22 mouse cellular contexts compared by ENCODE assay signal in genomic region chr14:24521597-24521996, GRCm38 (mm10). TPM values are rescaled to one million over a fixed set of nuclear protein-coding genes. Genes with fewer than 3 reads are reported as not detected.
A peak's percentile ranks its signal among the peaks of the same experiment; 100 is the strongest.
DNase-seq lines count a peak whose midpoint lies in the region; ATAC-seq lines count a peak whose summit lies in the region.
"Had no signal": no experiment of that assay in that cellular context is flagged by ENCODE, and none has a peak within 500 bp of the region (broad histone marks: within the 10 kb centered on the region; RNA-seq: fewer than 3 reads in every experiment).

No protein-coding gene starts in this region.

- H3K36me3 ChIP-seq in hindbrain, embryonic 15.5 days, result no peaks in the 10 kb centered on the region
- H3K36me3 ChIP-seq in hindbrain, embryonic 11.5 days (ENCODE audit: control insufficient read depth, insufficient read depth, low read length), result no peaks in the 10 kb centered on the region
- H3K36me3 ChIP-seq in intestine, embryonic 14.5 days (ENCODE audit: control insufficient read depth, insufficient read depth, low read length), result no peaks in the 10 kb centered on the region
- no peaks in the 10 kb centered on the region for H3K36me3 ChIP-seq in intestine, embryonic 16.5 days (ENCODE audit: control insufficient read depth, insufficient read depth, low read length)
- H3K36me3 ChIP-seq in neural tube, embryonic 11.5 days (ENCODE audit: control insufficient read depth, insufficient read depth, low read length), result no peaks in the 10 kb centered on the region
- H3K36me3 ChIP-seq in neural tube, embryonic 15.5 days, result no peaks in the 10 kb centered on the region
- H3K36me3 ChIP-seq: embryonic facial prominence, embryonic 13.5 days; embryonic facial prominence, embryonic 15.5 days; forebrain, embryonic 10.5 days; forebrain, embryonic 12.5 days had no signal

- WGBS in hindbrain, embryonic 15.5 days, result 58% methylated on average over 8 of the region's 8 CpGs
- WGBS in hindbrain, embryonic 11.5 days, result 55% methylated on average over 8 of the region's 8 CpGs
- WGBS in intestine, embryonic 14.5 days, result 50% methylated on average over 8 of the region's 8 CpGs
- 59% methylated on average over 8 of the region's 8 CpGs for WGBS in intestine, embryonic 16.5 days
- WGBS in neural tube, embryonic 11.5 days, result 59% methylated on average over 8 of the region's 8 CpGs
- 59% methylated on average over 8 of the region's 8 CpGs for WGBS in neural tube, embryonic 15.5 days

- ATAC-seq in hindbrain, embryonic 15.5 days (ENCODE audit: low FRiP score, low read depth), result 0 out of 2 replicates have a peak, but pooled peaks have one; percentile 42
- ATAC-seq in hindbrain, embryonic 11.5 days (ENCODE audit: low FRiP score), result no peak
- ATAC-seq in intestine, embryonic 14.5 days (replicated peaks; ENCODE audit: low FRiP score, low TSS enrichment, low read depth), result no peak
- no peak for ATAC-seq in intestine, embryonic 16.5 days
- ATAC-seq in neural tube, embryonic 11.5 days (ENCODE audit: insufficient read depth, low FRiP score, low TSS enrichment), result no peak
- no peak for ATAC-seq in neural tube, embryonic 15.5 days (ENCODE audit: low FRiP score)
- ATAC-seq: forebrain, embryonic 14.5 days had no signal

- H3K4me1 ChIP-seq in hindbrain, embryonic 15.5 days (replicated peaks), result peaks cover 13% of the 10 kb centered on the region
- no peaks in the 10 kb centered on the region for H3K4me1 ChIP-seq in hindbrain, embryonic 11.5 days (replicated peaks; ENCODE audit: control insufficient read depth, insufficient read depth, low read length)
- H3K4me1 ChIP-seq in intestine, embryonic 14.5 days (replicated peaks; ENCODE audit: control insufficient read depth, insufficient read depth, low read length), result no peaks in the 10 kb centered on the region
- H3K4me1 ChIP-seq in intestine, embryonic 16.5 days (ENCODE audit: control insufficient read depth, insufficient read depth, low read length), result no peaks in the 10 kb centered on the region
- no peaks in the 10 kb centered on the region for H3K4me1 ChIP-seq in neural tube, embryonic 11.5 days (ENCODE audit: control insufficient read depth, insufficient read depth, low read length)
- peaks cover 14% of the 10 kb centered on the region for H3K4me1 ChIP-seq in neural tube, embryonic 15.5 days
- H3K4me1 ChIP-seq: embryonic facial prominence, embryonic 15.5 days had no signal

- no peak overlapping the region for H3K9ac ChIP-seq in hindbrain, embryonic 15.5 days
- no peak overlapping the region for H3K9ac ChIP-seq in hindbrain, embryonic 11.5 days (ENCODE audit: low read depth, low read length)
- H3K9ac ChIP-seq in intestine, embryonic 14.5 days (ENCODE audit: low read length), result no peak overlapping the region
- no peak overlapping the region for H3K9ac ChIP-seq in intestine, embryonic 16.5 days (ENCODE audit: low read depth, low read length)
- no peak overlapping the region for H3K9ac ChIP-seq in neural tube, embryonic 11.5 days (ENCODE audit: low read length)
- no peak overlapping the region for H3K9ac ChIP-seq in neural tube, embryonic 15.5 days (replicated peaks)
- H3K9ac ChIP-seq: embryonic facial prominence, embryonic 13.5 days; embryonic facial prominence, embryonic 15.5 days; forebrain, embryonic 12.5 days had no signal

- H3K9me3 ChIP-seq in hindbrain, embryonic 15.5 days, result no peaks in the 10 kb centered on the region
- no peaks in the 10 kb centered on the region for H3K9me3 ChIP-seq in hindbrain, embryonic 11.5 days (ENCODE audit: control insufficient read depth, low read length)
- H3K9me3 ChIP-seq in intestine, embryonic 14.5 days (ENCODE audit: control insufficient read depth, low read length), result no peaks in the 10 kb centered on the region
- H3K9me3 ChIP-seq in intestine, embryonic 16.5 days (ENCODE audit: control insufficient read depth, low read length), result no peaks in the 10 kb centered on the region
- no peaks in the 10 kb centered on the region for H3K9me3 ChIP-seq in neural tube, embryonic 11.5 days (ENCODE audit: control insufficient read depth, low read length)
- H3K9me3 ChIP-seq in neural tube, embryonic 15.5 days (replicated peaks), result no peaks in the 10 kb centered on the region
- H3K9me3 ChIP-seq: embryonic facial prominence, embryonic 13.5 days; embryonic facial prominence, embryonic 15.5 days; forebrain, embryonic 10.5 days; forebrain, embryonic 12.5 days had no signal

- no peak overlapping the region for H3K27ac ChIP-seq in hindbrain, embryonic 15.5 days (replicated peaks)
- H3K27ac ChIP-seq in hindbrain, embryonic 11.5 days (ENCODE audit: low read depth, low read length), result no peak overlapping the region
- H3K27ac ChIP-seq in intestine, embryonic 14.5 days (ENCODE audit: low read depth), result no peak overlapping the region
- H3K27ac ChIP-seq in intestine, embryonic 16.5 days (ENCODE audit: low read length), result no peak overlapping the region
- H3K27ac ChIP-seq in neural tube, embryonic 11.5 days (ENCODE audit: low read depth, low read length), result no peak overlapping the region
- H3K27ac ChIP-seq in neural tube, embryonic 15.5 days (replicated peaks), result no peak overlapping the region
- H3K27ac ChIP-seq: embryonic facial prominence, embryonic 13.5 days; embryonic facial prominence, embryonic 15.5 days; forebrain, embryonic 10.5 days; forebrain, embryonic 12.5 days had no signal

- H3K4me2 ChIP-seq in hindbrain, embryonic 15.5 days, result no peak overlapping the region
- H3K4me2 ChIP-seq in hindbrain, embryonic 11.5 days (replicated peaks; ENCODE audit: low read depth, low read length), result no peak overlapping the region
- H3K4me2 ChIP-seq in intestine, embryonic 14.5 days (ENCODE audit: low read length), result no peak overlapping the region
- H3K4me2 ChIP-seq in intestine, embryonic 16.5 days (ENCODE audit: low read depth, low read length), result no peak overlapping the region
- H3K4me2 ChIP-seq in neural tube, embryonic 11.5 days (ENCODE audit: low read depth), result no peak overlapping the region
- no peak overlapping the region for H3K4me2 ChIP-seq in neural tube, embryonic 15.5 days
- H3K4me2 ChIP-seq: embryonic facial prominence, embryonic 13.5 days; embryonic facial prominence, embryonic 15.5 days; forebrain, embryonic 12.5 days had no signal

- H3K4me3 ChIP-seq in hindbrain, embryonic 15.5 days, result no peak overlapping the region
- H3K4me3 ChIP-seq in hindbrain, embryonic 11.5 days (ENCODE audit: low read depth, low read length), result no peak overlapping the region
- H3K4me3 ChIP-seq in intestine, embryonic 14.5 days (ENCODE audit: low read depth, low read length), result no peak overlapping the region
- H3K4me3 ChIP-seq in intestine, embryonic 16.5 days (ENCODE audit: low read length), result no peak overlapping the region
- no peak overlapping the region for H3K4me3 ChIP-seq in neural tube, embryonic 11.5 days (ENCODE audit: low read depth, low read length)
- no peak overlapping the region for H3K4me3 ChIP-seq in neural tube, embryonic 15.5 days (replicated peaks)
- H3K4me3 ChIP-seq: embryonic facial prominence, embryonic 13.5 days; embryonic facial prominence, embryonic 15.5 days; erythroblast, embryonic 14.5 days; forebrain, embryonic 10.5 days; forebrain, embryonic 12.5 days had no signal

- no peaks in the 10 kb centered on the region for H3K27me3 ChIP-seq in hindbrain, embryonic 15.5 days
- H3K27me3 ChIP-seq in hindbrain, embryonic 11.5 days (ENCODE audit: control insufficient read depth, insufficient read depth, low read length), result no peaks in the 10 kb centered on the region
- H3K27me3 ChIP-seq in intestine, embryonic 14.5 days (replicated peaks; ENCODE audit: control insufficient read depth, insufficient read depth, low read length), result no peaks in the 10 kb centered on the region
- H3K27me3 ChIP-seq in intestine, embryonic 16.5 days (replicated peaks; ENCODE audit: control insufficient read depth, insufficient read depth, low read length), result no peaks in the 10 kb centered on the region
- H3K27me3 ChIP-seq in neural tube, embryonic 11.5 days (ENCODE audit: control insufficient read depth, insufficient read depth, low read length), result no peaks in the 10 kb centered on the region
- H3K27me3 ChIP-seq in neural tube, embryonic 15.5 days (replicated peaks), result no peaks in the 10 kb centered on the region
- H3K27me3 ChIP-seq: embryonic facial prominence, embryonic 13.5 days; embryonic facial prominence, embryonic 15.5 days; forebrain, embryonic 12.5 days had no signal

- no peak for DNase-seq in hindbrain, embryonic 11.5 days (ENCODE audit: low spot score)
- peak; percentile 35 for DNase-seq in intestine, embryonic 14.5 days (ENCODE audit: low spot score)
- DNase-seq in neural tube, embryonic 11.5 days (ENCODE audit: low spot score), result peak; percentile 14
- DNase-seq: adrenal gland, adult 2 months; adrenal gland, postnatal 10 days; adrenal gland, postnatal 25 days; cerebellum, adult 11 months; cerebellum, adult 18-20 months; cerebellum, adult 8-10 months; cerebellum, adult 9-11 months; cerebellum, postnatal 14 days; cerebellum, postnatal 36 days; embryo, embryonic 11 days had no signal

RNA-seq across cellular contexts. Expression of gene Rps24, which starts 34.7 kb away (rescaled TPM):
- polyA plus RNA-seq in hindbrain, embryonic 15.5 days (2015; fragmentation: Nextera tagmentation; extraction: Ambion mirVana), result 520 and 607 TPM in 2 replicates
- polyA plus RNA-seq in hindbrain, embryonic 11.5 days (2014; fragmentation: Nextera tagmentation; extraction: Ambion mirVana), result 1,026 and 1,035 TPM in 2 replicates
- 1,382 and 1,440 TPM in 2 replicates for polyA plus RNA-seq in intestine, embryonic 14.5 days (2014; fragmentation: Nextera tagmentation; extraction: Ambion mirVana)
- 685 and 745 TPM in 2 replicates for polyA plus RNA-seq in intestine, embryonic 16.5 days (2015; fragmentation: Nextera tagmentation; extraction: Ambion mirVana)
- 983 and 1,021 TPM in 2 replicates for polyA plus RNA-seq in neural tube, embryonic 11.5 days (2014; fragmentation: Nextera tagmentation; extraction: Ambion mirVana)
- 573 and 590 TPM in 2 replicates for polyA plus RNA-seq in neural tube, embryonic 15.5 days (2015; fragmentation: Nextera tagmentation; extraction: Ambion mirVana)

RNA-seq across cellular contexts. Expression of gene Polr3a, which starts 34.7 kb away (rescaled TPM):
- 18.0 and 20.1 TPM in 2 replicates for polyA plus RNA-seq in hindbrain, embryonic 15.5 days (2015; fragmentation: Nextera tagmentation; extraction: Ambion mirVana)
- 19.9 and 22.4 TPM in 2 replicates for polyA plus RNA-seq in hindbrain, embryonic 11.5 days (2014; fragmentation: Nextera tagmentation; extraction: Ambion mirVana)
- polyA plus RNA-seq in intestine, embryonic 14.5 days (2014; fragmentation: Nextera tagmentation; extraction: Ambion mirVana), result 17.5 and 18.5 TPM in 2 replicates
- 14.2 and 15.3 TPM in 2 replicates for polyA plus RNA-seq in intestine, embryonic 16.5 days (2015; fragmentation: Nextera tagmentation; extraction: Ambion mirVana)
- 20.6 and 21.5 TPM in 2 replicates for polyA plus RNA-seq in neural tube, embryonic 11.5 days (2014; fragmentation: Nextera tagmentation; extraction: Ambion mirVana)
- 16.2 and 17.5 TPM in 2 replicates for polyA plus RNA-seq in neural tube, embryonic 15.5 days (2015; fragmentation: Nextera tagmentation; extraction: Ambion mirVana)
